Mouse (Mus musculus) kidney, postnatal 25 days (tissue): ENCODE measurements at regions not wholly inside any gene's neighbourhood (a gene's known extent, or its start where the extent isn't known, plus 50 kb on each side); places are given as distances from the start of the nearest gene placed in this dataset.
A peak's percentile ranks its signal among the peaks of the same experiment; 100 is the strongest.

Experiments used
- DNase-seq, 2 experiments: peaks; one replicate each; pipeline ENCODE4 v3.0.0; 2021; ENCODE audit warnings: mixed read lengths in 2 of 2

DNA sequence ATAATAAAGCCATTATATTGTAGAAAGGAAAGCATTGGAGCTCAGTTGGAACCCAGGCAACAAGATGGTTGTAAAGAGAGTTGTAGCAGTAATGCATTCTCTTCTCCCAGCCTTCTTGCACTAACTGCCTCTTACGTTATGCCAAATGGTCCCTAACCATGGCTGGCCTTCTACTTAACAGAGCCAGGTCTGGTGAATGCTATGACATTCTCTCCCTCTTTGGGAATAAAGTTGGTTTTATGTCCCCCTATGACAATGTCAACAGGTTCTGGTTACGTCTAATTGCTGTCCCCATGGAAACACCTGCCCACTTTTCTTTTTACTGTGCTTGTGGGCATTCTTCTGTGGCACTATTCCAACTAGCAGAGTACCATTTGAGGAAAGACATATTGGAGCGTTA lies 126.4 kb upstream of the Npvf start:
- no peak for DNase-seq

DNA sequence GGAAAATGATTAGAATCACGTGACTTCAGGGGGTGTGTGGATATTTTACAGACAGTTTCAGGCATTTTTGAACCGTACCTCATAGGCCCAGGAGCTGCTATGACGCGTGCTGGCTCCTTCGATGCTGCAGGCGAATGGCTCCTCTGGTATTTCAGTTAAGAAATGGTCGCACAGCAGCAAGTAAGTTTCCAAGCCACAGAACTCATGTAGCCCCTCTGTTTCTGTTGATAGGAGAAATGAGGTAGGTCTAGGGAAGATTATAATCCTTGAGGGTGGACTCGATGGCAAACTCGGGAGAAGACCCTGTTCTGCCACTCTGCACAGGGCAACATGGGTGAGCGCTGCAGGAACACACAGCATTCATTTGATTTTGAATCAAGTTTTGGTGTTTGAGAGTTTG lies 127.0 kb upstream of the Npvf start:
- DNase-seq = no peak

DNA sequence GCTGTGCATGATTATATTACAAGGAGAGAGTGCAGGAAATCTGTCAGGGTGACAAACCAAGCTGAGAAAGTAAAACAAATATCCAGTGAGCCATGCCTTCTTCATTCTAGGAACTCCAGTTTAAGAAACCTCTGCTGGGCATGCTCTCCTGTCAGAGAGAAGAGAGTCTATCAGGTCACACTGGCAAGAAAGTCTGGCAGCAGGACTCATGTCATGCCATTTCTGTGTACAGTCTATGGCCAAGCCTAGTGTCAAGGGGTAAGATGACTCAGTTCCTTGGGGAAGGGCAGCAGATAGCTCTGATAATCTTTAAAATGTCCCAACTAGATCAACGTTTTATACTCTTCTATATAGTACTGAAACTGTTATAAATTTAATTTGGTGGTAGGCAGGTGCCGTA lies 128.0 kb upstream of the Npvf start:
- no peak for DNase-seq

DNA sequence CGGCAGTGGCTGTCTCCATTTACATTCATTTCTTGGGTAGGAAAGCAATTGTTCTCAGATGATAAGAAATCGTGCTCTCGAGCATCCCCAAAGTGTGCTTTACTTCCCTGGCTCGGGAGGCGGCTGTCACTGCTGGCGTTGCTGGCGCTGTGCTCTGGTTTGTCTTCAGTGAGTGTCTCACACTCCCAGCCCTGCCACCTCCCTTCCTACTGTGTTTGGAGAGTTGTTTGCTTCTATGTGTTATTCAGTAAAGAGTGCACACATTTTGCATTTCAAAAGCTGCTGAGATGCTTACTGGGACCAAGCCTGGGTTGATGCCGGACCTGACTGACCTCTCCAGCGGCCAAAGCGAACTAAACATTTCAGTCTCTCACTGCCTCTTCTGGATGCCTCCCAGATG lies 129.3 kb upstream of the Npvf start:
- DNase-seq = no peak

DNA sequence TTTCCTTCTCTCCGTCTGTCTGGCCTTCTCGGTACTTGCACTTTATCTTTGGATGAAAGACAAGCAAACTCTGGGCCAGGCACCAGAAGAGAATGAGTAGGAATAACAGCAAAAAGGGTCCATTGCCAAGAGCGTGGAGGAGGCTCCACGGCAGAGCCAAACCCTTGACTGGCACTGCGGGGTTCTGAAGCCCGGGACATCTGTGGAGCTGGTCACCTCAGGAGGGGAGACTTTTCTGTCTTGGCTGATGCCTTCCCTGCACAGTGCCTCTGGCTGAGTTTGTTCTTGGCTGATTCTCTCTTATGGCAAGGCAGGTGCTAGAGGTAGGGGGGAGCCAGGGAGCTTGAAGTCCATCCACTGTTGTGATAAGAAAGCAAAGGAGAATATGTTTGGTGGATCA lies 130.1 kb upstream of the Npvf start:
- no peak for DNase-seq

DNA sequence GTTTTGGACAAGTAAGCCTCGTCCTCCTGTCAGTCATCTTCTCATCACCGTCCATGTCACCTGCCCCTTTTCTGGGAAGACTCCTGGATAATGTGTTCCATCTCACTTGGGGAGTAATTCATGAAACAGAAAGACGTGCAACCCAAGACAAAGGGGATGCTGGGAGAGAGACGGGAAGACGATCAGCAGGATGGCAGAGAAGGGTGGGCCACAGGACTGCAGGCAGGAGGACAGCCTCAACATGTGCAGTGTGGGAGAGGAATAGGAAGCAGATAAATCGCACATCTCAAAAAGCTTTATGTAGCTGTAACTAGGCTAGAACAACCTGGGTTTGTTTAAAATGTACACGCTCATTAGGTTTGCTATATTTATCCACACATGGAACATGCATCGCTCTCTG lies 133.4 kb upstream of the Npvf start:
- DNase-seq = no peak

DNA sequence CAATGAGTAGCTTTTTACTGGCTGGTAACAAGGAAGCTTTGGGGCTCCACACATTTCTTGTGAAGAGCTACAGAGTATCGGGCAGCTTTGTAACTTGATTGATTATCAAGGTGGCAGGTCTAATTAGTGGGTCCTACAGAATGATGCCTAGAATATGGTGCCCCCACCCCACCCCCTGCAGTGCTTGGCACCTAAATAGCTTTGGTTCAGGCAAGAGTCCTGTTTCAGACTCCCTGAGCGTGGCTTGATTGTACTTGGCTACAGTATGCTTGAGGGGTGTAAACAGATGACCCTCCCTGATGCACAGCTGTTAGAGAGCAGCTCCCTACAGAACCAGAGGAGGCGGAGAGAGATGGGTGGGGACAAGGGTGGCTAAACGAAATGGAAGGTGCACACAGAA lies 145.7 kb upstream of the Npvf start:
- no peak for DNase-seq

DNA sequence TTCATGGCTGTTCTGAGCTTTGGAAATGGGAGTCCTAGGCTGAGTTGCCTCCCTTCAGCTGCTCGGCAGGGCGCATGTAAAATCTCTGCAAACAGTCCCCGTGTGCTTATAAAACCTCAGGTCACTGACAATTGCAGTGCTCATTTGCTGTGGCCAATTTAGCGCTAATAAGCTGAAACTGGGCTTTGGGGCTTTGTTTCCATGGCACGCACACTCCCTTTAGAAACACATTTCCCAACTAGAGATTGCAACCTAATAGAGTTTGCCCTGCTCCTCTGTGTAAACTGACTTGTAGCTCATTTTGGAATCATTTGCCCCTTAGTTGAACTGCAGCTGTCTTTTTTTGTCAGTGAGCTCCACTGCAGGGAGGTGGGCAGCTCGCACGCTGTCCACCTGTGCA lies 148.7 kb upstream of the Npvf start:
- DNase-seq = no peak

DNA sequence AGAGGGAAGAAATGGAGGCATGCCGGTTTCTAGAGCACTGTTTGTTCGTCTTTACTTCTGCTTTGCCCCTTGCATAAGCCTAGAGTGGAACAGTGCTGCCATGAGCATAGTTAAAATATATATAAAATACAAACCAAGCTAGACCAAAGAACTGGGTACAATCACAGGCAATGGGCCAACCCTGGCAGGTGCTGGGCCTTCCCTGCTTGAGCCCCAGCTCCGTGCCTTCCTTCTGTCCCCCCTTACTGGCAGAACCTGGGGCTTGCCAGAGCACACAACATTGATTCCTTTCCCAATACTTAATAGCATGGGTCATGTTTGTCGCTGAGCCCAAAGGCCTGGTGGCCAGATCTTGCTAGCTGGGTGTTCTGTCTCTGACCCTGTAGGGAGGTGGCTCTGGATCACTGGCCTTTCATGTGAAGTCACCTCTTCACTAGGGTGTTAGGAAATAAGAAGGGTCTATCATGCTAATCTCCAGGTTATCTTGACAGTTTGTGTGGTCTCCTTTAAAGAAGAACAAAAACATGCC lies 150.3 kb upstream of the Npvf start:
- no peak for DNase-seq

DNA sequence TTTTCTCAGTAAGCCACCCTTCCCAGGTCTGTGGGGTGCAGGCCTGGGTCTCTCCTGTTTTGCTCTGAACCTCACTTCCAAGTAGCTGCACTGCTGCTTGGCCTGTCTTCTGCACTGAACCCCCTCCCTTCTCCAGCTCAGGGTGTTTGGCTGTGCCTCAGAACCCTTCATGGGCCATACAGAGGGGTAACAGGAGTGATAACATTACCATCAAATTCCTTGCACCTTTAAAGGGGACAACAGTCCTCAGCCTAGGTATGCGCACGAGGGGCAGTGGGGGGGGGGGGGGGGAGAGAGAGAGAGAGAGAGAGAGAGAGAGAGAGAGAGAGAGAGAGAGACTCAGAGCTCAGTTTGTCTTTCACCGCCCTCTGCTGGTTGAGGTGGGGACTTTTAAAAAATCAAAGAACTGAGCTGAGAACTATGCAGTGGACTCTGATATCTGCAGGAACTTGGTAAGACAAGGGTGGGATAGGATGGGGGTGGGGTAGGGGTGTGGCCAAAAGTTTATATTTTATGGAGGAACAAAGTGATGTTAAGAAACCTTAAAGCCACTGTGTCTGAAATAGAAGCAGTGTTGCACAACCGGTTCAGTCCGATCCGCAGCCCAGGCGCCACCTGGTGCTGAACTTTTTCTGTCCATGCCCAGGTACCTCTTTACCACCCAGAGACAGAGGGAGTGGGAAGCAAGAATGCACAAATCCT lies 152.3 kb upstream of the Npvf start:
- DNase-seq = peak in 1 of 2 experiments; percentile 59

DNA sequence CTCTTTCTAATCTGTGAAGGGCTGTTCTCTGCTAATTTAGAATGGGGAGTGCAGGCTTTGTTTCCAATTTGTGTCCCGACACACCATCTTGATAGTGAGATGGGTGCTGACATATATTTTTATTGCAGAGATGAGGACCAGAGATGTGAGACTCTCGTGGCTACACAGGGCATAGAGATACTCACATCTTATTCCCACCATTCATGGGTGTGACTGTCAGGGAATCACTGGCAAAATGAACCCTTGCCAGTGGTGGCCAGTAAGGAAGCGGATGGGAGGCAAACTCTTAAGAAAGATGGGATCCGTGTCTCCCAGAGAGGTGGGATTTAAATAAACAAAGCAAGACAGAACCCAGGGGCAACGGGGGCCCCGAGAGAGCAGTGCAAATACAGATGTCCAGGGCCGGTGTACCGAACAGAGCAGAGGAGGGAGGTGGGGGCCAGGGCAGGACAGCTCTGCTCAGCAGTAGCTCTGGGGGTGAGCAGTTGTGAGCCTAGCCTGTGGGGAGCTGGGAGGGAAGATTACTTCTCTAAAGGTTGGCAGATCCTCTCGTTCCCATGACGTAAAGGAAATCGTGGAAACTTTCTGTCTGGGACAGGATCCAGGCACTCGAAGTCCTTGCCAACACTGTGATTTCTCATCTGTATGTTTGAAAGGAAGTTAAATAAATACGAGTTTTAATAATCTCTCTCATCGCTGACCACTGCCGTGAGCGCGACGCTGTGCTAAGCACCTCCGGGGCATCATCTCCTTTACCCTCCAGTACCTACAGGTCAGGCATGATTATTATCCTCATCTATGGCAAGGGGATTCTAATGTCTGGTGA lies 153.2 kb upstream of the Npvf start:
- DNase-seq = peak; percentile 56 to 59

DNA sequence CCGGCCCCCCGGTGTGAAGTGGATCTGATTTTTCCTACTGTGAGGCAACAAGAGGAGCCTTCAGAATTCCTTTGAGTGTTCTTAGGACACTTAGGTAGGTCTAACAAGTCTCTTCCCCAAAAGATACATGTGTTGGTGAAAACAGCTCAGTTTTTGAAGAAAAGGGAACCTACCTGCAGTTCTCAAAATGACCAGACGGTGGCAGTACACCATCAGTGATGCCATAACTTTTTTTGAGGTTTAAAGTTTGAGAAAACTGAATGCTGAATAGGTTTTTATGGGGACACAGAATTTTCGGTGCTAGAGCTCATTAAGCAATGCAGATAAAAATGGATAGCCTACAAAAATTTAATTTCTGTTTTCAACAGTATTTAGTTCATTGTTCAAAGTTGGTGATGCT lies 153.9 kb upstream of the Npvf start:
- peak; percentile 54 to 89 for DNase-seq

DNA sequence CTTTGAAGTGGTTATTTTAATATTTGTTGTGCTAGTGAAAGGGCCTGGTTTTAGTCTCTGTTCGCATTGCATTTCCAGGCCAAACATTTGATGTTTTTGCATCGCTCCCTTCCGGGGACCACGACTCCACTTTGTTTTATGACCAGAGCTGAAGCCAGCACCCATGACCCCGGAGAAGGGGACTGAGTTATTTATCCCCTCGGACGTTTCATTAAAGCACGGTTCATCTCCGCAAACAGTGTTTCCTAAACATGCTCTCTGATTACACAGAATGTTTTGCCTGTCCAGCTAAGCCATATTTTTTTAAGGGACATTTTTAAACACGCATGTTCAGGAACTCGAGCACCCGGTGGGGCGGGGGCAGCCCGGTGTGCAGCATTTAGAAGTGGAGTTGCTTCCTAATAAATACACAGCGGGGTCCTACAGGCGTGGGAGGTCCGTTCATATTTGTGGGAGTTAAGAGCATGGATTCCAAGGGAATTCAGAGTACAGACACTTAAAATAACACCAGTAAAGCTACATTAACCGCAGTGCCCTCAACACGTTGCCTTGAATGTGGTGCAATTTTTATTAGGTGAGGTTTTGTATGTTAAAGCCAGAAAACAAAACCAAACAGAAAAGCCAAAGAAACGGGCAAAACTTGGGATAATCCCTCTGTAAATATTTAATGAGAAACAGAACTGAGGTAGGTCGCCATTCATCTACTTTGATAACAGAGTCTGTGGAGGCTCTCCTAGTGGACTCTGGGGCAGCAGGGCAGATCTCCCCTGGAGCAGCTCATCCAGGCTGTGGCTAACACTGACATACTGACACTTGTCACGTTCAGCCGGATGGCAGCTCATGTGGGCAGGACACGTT lies 154.8 kb upstream of the Npvf start:
- DNase-seq = peak; percentile 23 to 61

DNA sequence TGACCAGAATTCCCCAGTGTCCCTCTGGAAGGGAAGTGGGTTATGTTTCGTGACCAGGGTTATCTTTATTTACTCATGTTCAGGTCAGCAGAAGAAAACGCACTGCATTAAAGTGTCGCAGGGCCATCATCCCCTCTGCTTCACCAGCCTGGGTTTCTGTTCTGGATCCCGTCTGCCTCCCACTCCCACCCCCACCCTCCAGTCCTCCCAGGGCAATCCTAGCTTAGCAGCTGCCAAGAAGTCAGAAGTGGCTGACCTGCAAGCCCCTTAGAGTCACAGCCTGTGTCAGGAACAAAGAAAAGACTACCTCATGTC lies 155.4 kb upstream of the Npvf start:
- DNase-seq = no peak

DNA sequence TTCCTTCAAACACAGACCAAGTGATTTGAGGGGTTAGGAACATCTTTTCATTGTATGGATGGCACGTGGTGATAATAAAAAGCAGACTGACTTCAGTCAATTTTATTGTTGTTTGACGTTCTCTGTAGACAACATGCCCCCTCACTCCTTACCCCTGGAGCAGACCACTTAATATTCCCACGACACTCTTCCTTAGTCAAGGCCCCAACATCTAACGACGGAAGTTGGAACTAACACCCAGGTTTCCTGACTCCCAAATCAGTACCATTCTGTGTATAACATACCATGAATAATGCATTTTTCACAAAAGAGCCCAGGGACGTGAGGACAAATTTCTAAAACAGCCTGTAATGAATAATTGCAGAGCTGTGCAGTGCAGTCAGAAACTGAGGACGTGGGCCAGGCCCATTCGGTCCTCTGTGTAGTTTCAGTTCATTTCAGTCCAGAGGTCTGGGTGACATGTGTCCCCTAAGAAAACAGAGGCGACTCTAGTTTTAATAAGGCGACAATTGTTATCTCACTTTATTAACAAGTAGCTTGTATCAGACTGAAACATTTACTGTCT lies 160.8 kb upstream of the Npvf start:
- DNase-seq = no peak

DNA sequence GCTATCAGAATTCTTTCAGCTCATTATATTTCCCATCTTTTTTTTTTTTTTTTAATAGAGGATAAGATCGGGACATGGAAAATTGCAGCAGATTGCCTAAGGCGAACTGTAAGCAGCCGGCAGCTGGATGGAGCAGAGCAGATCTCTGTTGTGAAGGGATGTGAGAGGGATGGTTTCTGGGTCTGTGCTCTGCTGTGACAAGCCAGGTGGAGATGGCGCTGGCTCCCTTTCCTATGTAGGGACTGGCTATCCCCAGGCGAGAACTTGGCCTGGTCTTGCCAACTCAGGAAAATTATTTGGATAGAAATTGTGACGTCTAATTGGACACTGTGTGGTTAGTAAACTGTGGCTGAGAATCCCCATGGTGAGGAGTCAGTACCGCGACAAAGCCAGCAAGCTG lies 161.3 kb upstream of the Npvf start:
- DNase-seq = no peak

DNA sequence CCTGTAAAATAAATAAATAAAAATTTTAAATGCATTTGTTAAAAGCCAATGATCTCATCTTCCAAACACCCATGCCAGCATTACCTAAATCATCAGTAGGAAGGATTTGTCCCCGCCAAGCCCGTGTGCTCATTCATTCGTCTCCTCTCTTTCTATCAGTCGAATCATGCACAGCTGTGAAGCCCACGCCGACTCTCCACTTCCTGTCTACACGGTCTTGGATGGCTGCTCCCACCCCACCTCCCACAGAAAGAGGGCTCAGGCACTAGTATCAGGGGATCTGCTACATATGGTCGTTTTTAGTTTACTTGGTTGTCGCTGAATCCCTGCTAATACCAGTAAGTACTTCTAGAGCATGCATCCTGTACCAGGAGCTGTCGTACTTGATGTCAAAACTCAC lies 163.2 kb upstream of the Npvf start:
- DNase-seq = no peak

DNA sequence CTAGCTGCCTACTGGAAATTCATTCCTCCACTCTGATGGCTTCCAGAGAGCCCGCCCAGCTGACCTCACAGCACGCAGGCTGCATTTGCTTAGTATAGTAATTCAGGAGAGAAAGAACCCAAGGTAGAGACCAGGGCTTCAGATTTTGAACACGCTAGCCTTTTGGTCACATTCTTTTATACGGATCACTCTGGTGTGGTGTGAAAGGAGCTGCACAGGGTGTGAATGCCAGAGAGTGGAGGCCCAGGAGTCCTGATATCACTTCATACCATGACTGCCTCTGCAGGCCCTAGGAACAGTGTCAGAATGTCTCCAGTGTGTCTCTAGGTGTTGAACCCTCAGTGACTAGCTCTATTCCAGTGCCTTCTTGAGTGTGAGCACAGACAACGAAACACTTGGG lies 164.2 kb upstream of the Npvf start:
- no peak for DNase-seq

DNA sequence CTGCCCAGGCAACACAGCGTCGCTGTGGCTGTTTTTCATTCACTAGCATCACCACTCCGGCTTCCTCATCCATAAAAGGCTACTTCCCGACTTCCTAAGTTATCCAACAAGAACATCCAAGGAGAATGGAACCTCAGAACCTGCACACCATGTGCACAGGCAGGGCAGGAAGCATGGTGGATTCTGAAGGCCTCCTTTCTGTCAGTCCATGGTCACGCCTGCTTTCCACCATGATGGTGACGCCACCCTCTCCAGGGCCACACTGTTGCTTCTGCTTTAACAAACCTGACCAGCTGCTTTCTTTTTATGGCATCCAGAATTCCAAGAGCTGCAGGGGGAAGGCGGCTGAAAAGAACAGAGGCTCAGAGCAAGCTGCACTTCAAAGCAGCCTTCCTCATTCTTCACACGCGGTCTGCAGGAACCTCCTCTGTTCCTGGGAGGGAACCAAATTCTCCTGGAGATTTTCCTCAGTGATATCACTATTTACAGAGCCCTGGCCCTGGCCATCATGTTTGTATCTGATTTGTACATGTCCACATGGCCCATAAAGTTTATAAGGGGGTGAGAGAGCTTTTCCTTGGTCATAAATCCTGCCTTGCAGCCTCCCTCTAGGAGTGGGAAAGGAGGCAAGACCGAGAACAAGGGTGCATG lies 164.8 kb upstream of the Npvf start:
- DNase-seq = no peak

DNA sequence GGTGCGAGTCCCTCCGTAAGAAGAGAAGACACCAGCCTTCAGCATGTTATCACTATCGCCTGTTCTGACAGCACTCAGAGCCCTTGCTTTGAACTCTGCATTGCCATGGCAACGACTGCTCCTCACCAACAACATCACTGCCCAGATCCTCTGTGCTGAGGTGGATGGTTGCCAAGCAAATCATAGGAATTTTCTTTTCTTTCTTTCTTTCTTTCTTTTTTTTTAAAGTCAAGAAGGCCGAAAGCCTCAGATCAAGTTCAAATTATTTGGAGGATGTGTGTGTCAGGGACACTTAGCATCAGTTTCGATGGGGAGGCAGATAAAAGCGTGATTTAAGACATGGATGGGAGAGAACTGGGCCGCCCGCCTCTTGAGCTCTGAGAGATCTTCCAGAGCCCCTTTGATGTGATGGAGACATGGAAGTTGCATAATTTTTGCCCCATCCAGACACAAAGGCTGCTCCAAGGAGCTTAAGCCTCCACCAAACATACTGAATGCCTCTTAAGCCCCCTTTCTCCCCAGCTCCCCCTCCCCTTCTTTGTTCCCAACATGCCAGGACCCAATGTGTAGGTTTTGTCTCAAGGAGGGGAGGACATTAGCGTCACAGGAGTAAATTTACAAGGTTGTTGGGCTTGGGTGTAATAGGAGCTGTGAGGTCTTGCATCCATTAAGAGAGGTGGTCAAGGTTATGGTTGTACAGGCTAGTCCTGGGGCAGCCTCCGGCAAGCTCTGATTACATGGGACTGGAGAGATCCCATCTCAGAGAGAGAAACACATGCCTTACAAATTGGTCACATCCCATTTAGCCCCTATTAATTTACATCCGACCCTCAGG lies 167.4 kb upstream of the Npvf start:
- DNase-seq = peak; percentile 25 to 41

DNA sequence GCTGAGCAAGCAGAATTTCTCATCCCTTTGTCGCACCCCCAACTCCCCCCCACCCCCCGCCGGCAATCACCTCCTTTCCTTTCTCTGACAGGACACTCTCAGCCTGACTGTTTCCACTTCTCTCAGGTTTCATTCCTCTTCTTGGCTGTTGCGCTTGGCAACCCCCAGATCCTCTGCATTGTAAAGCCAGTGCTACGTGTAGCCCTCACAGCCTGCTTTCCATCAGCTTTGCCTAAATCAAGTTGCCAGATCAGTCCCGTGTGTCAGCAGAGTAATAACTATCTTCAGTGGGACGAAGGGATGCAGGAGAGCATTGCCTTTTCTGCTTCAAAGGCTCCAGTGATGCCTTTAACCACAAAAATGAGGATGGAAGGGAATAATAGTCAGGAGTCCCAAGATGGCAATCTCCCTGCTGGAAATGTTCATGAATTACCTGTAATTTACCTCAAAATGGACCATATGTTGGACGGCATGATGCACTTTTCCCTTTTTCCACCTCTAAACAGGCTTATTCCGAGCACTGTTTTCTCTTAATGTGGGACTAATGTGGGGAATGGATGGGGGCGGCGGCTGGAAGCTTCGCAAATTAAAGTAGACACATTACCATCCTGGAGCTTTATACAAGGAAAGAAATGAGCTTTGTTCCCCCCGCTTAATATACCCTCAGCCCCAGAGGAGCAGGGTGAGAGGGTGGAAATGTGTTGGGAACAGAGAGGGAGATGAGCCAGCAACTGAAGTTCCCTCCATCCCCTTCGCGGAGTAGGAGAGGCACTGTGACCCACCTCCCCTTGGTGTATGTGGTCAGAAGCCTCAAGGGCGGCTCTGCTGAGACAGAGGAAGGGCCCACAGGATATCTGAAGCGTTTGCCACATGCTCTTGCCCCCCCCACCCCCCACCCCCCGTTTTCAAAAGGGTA lies 168.3 kb upstream of the Npvf start:
- no peak for DNase-seq
